Mouse (Mus musculus) forebrain, embryonic 14.5 days (tissue): Measurements from ENCODE around the gene Acaca. TPM values are rescaled to one million over a fixed set of nuclear protein-coding genes. Genes with fewer than 3 reads are reported as not detected.

Experiments
- ATAC-seq: fragments of 200-750 bp; cut with Nextera tagmentation; 2 replicates; pipeline ENCODE4 v1.8.0; 2017; ENCODE audit warnings: mild to moderate bottlenecking, moderate library complexity
- DNase-seq: peaks from one replicate; pipeline ENCODE4 v3.0.0-alpha.2; 2015; ENCODE audit warnings: low spot score
- H3K27ac ChIP-seq: fragments of 300-500 bp; sonication (generic); 2 replicates; pipeline ENCODE4 v1.5.1; 2014; ENCODE audit warnings: low read depth, mild to moderate bottlenecking, control low read depth, low read length, moderate library complexity
- H3K27me3 ChIP-seq: fragments of 300-500 bp; sonication (generic); replicated peaks from 2 replicates; pipeline ENCODE4 v1.6.1; 2014; ENCODE audit warnings: low read length, control low read depth, mixed read lengths; ENCODE audit not compliant: control insufficient read depth, insufficient read depth
- H3K36me3 ChIP-seq: fragments of 300-500 bp; sonication (generic); 2 replicates; pipeline ENCODE4 v1.6.1; 2014; ENCODE audit warnings: low read length, control low read depth; ENCODE audit not compliant: control insufficient read depth, insufficient read depth
- H3K4me1 ChIP-seq: fragments of 300-500 bp; sonication (generic); 2 replicates; pipeline ENCODE4 v1.6.1; 2014; ENCODE audit warnings: antibody characterized with exemption, low read length, control low read depth; ENCODE audit not compliant: control insufficient read depth, insufficient read depth
- H3K4me2 ChIP-seq: fragments of 300-500 bp; sonication (generic); 2 replicates; pipeline ENCODE4 v1.6.1; 2014; ENCODE audit warnings: mild to moderate bottlenecking, control low read depth, low read length
- H3K4me3 ChIP-seq: fragments of 300-500 bp; sonication (generic); 2 replicates; pipeline ENCODE4 v1.5.1; 2014; ENCODE audit warnings: low read depth, low read length, control low read depth
- H3K9ac ChIP-seq: fragments of 300-500 bp; sonication (generic); 2 replicates; pipeline ENCODE4 v1.6.1; 2014; ENCODE audit warnings: mild to moderate bottlenecking, low read length, control low read depth, moderate library complexity
- H3K9me3 ChIP-seq: fragments of 300-500 bp; sonication (generic); replicated peaks from 2 replicates; pipeline ENCODE4 v1.6.1; 2016; ENCODE audit warnings: low read length, control low read depth, mixed read lengths; ENCODE audit not compliant: control insufficient read depth
- WGBS: fragments of 180-500 bp; shearing (Covaris S2); extraction: QIAGEN DNeasy Blood & Tissue Kit; methylation state at CpG from one replicate; pipeline ENCODE4 v1.1.7; 2014; 5-methylcytosine and 5-hydroxymethylcytosine counted together
- polyA plus RNA-seq: library from polyadenylated mRNA; unstranded; fragments of >200 nt; fragmentation: Nextera tagmentation; extraction: Ambion mirVana; gene quantifications from 2 replicates; pipeline ENCODE4 v1.2.1, GENCODE M21; 2014

Gene Acaca
- polyA plus RNA-seq = 24.3 and 32.1 TPM in 2 replicates

DNA sequence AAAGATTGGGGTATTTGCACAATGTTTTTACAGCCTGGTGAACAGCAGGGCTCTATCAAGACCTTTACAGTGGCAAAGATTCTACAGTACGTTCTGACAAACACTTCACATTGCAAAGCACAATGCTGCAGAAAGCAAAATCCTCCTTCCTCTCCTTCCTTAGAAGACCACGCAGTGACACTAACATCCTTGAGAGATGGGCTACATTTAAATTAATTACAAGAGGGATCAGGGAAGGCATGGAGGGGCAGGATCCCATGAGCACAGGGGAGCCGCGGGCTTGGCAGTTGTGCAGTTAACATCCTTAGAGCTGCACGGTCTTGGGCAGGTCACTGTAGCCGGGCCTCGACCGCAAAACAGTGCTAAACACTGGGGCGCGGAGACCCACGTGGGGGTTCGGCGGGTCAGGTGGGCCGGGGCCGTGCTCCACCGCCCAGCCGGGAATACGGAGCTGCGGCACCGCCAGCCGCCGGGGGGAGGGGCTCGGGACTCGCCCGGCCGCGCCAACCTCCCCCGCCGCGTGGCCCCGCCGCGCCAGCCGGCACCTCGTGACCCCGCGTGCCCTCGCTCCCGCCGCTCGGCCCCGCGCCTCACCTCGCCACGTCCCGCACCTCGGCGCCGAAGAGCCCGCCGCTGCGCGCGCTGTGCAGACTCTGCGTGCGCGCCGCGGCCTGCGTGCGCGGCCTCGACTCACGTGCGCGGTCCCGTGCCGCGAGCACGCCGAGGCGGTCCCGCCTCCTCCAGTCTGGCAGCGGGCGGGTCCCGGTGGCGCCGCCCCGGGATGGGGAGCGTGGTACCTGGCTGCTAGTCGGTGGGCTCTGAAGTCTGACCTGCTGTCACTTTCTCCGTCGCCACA is at the start of gene Acaca, which contains the start of gene Tada2a:
Acaca (plus strand) TSS at position 730 of the 856 bp plus-strand sequence.
Tada2a (minus strand) TSS at position 658 of the 856 bp plus-strand sequence.
- peak; percentile 88 for DNase-seq

DNA sequence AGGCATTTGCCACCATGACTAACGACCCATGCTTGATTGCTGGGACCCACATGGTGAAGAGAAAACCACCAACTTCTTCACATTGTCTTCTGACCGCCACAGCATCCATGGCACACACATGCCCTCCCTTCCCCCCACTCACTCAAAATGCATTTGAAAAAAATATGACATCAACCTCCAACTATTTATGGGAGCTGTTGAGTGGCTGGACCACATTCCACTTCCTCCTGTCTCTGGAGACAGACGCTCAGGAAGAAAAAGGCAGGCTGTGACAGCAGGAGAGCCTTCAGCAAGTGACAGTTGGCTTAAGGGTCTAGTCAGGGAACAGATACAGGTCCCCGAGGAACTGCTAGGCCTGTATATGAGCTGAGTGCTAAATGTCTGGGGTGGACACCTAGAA is 49.6 kb upstream of the Acaca start:
- H3K4me1 ChIP-seq = no peaks in the 10 kb centered on the region
- no peak overlapping the region for H3K4me3 ChIP-seq
- H3K9me3 ChIP-seq = no peaks in the 10 kb centered on the region
- H3K4me2 ChIP-seq = no peak overlapping the region
- 87% methylated on average over 4 of the region's 4 CpGs for WGBS
- H3K27me3 ChIP-seq = no peaks in the 10 kb centered on the region
- H3K27ac ChIP-seq = no peak overlapping the region
- no peak for ATAC-seq
- no peak overlapping the region for H3K9ac ChIP-seq
- no peak for DNase-seq
- peaks cover 44% of the 10 kb centered on the region for H3K36me3 ChIP-seq

More for the DNA sequence above, at the start of gene Acaca, which contains the start of gene Tada2a:
- ATAC-seq = peak; percentile 91
- no peaks in the 10 kb centered on the region for H3K9me3 ChIP-seq
- H3K4me3 ChIP-seq = peak within 1 kb of the TSS; percentile 84
- H3K9ac ChIP-seq = peak within 1 kb of the TSS; percentile 85
- H3K27ac ChIP-seq = peak within 1 kb of the TSS; percentile 52
- H3K36me3 ChIP-seq = peaks cover 22% of the 10 kb centered on the region
- peak within 1 kb of the TSS; percentile 81 for H3K4me2 ChIP-seq
- under 1% methylated on average over 60 of the region's 83 CpGs for WGBS
- peaks cover 10% of the 10 kb centered on the region; the same call in 1 of the 2 replicates for H3K4me1 ChIP-seq
- no peaks in the 10 kb centered on the region for H3K27me3 ChIP-seq

DNA sequence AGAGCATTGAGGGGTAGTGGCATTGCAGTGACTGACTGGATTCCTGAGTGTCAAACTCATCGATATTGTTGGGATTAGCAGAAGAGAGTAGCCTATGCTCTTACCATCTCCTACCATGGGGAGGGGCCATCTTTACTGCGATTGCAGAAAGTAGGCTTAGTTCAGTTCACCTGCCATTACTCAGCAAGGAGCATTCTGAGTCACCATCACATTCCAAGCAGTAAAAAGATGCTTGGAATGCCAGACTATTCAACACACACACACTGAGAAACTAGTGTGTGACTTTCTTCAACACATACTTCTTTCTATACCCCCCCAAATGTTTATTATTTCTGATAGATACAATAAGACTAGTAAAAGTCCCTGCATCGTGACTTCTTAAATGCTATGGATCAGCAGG is 49.1 kb upstream of the Acaca start:
- Histone ChIP-seq H3K9ac (no peak overlapping the region), H3K27me3 (no peaks in the 10 kb centered on the region), H3K27ac (no peak overlapping the region), H3K4me1 (no peaks in the 10 kb centered on the region), H3K4me2 (no peak overlapping the region), H3K4me3 (no peak overlapping the region), H3K9me3 (no peaks in the 10 kb centered on the region), H3K36me3 (peaks cover 45% of the 10 kb centered on the region)
- DNase-seq (no peak), ATAC-seq (no peak)
- WGBS = 88% methylated on average over 3 of the region's 3 CpGs

DNA sequence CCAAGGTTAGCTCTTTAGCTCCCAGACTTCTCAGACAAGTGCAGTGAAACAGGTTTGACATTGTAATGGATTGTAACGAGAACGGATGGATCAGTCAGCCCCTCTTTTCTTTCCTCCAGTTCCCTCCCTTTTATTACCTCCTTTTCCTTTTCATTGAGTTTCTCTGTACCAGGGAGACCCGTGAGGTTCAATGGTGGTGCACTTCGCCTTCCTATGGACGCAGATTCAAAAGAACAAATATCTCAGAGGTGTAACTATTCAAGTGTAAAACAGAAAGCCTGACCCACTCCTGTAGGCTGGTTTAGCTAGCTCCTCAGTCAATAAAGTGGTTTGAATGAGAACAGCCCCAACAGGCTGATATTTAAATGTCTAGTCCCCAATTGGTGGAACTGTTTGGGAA is 47.6 kb upstream of the Acaca start:
- Histone ChIP-seq H3K9ac (no peak overlapping the region), H3K9me3 (no peaks in the 10 kb centered on the region), H3K27me3 (no peaks in the 10 kb centered on the region), H3K4me1 (no peaks in the 10 kb centered on the region), H3K4me2 (no peak overlapping the region), H3K27ac (no peak overlapping the region), H3K4me3 (no peak overlapping the region), H3K36me3 (peaks cover 53% of the 10 kb centered on the region)
- DNase-seq (no peak), ATAC-seq (no peak)
- WGBS = 81% methylated on average over 5 of the region's 5 CpGs

DNA sequence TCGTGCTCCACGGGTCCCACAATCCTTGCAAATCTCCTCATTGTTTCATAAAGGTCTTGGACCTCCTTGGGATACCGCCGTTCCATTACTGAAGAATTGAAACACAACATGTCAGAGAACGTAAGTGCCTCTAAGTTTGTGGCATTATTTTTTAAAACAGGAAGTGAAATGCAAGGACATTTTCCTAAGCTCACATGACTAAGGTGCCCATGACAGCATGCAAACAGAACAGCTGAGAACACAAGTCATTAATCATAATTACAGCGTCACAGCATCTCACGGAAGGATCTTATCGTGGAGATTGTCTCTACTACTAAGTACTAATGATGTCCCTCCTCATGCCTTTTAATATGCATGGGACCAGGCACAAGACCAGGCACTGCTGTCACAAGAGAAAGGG is 38.9 kb upstream of the Acaca start:
- no peak overlapping the region for H3K27ac ChIP-seq
- no peak for DNase-seq
- H3K4me3 ChIP-seq = no peak overlapping the region
- H3K27me3 ChIP-seq = no peaks in the 10 kb centered on the region
- H3K9me3 ChIP-seq = no peaks in the 10 kb centered on the region
- H3K36me3 ChIP-seq = peaks cover 57% of the 10 kb centered on the region
- WGBS = 91% methylated on average over 8 of the region's 8 CpGs
- no peak overlapping the region for H3K9ac ChIP-seq
- no peak for ATAC-seq
- no peak overlapping the region for H3K4me2 ChIP-seq
- H3K4me1 ChIP-seq = no peaks in the 10 kb centered on the region; the same call in 1 of the 2 replicates

DNA sequence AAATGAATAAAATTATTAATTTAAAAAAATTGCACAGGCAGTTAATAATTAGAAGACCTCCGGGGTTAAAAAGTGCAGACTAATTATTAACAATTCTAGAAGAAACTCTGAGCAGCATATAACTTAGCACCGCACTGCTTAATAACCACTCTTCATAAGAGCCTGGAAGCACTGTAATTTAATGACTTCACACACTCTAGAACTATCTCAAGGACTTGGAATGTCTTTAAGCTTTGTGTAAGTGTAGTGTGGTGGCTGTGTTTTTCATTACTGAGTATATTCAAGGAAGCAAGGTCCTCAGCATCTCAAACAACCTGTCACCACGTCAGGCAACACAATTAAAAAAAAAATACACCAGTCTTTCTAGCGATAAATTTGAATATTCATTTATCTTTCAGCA is 34.4 kb upstream of the Acaca start:
- Histone ChIP-seq H3K9ac (no peak overlapping the region), H3K36me3 (peaks cover 48% of the 10 kb centered on the region), H3K4me3 (no peak overlapping the region), H3K4me2 (no peak overlapping the region), H3K27me3 (no peaks in the 10 kb centered on the region), H3K27ac (no peak overlapping the region), H3K4me1 (no peaks in the 10 kb centered on the region; the same call in 1 of the 2 replicates), H3K9me3 (no peaks in the 10 kb centered on the region)
- DNase-seq = no peak
- no peak for ATAC-seq
- WGBS = 75% methylated on average over 4 of the region's 4 CpGs

DNA sequence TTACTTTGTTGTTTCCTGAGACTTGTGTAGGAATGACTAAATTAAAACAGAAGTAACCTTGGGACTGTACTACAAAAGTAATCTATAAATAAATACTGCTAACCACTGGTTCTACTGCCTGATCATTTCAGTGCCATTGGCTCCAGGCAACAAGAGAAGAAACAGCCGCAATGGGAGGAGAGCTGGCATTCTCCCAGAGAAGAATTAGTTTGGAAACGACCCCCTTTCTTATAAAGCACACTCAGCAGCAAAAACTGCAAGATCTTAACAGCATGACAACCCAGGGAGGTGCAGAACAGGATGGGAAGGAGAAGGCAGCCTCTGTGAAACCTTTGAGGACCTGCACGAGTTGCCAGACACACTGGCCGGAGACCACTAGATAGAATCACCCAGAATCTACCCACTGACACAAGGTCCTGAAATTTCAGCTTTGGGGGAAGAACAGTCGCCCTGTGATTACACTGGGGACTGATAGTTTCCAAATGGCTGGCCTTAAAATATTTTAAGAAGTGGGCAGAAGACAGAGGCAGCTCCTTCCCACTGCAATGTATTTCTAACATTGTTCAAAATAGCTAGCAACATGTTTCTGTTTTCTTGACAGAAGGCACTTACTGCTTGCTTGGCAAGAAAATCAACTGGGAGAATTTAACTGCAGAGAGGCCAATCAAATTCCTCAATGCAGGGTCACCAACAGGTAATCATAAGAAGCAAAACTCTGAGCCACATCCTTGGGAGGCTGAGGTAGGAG is 32.0 kb upstream of the Acaca start:
- Histone ChIP-seq H3K27me3 (no peaks in the 10 kb centered on the region), H3K4me1 (peaks cover 3% of the 10 kb centered on the region; the same call in 1 of the 2 replicates), H3K4me2 (no peak overlapping the region), H3K27ac (no peak overlapping the region), H3K9ac (no peak overlapping the region), H3K9me3 (no peaks in the 10 kb centered on the region), H3K4me3 (no peak overlapping the region), H3K36me3 (peaks cover 53% of the 10 kb centered on the region)
- ATAC-seq (no peak), DNase-seq (no peak)
- WGBS = 57% methylated on average over 5 of the region's 5 CpGs

DNA sequence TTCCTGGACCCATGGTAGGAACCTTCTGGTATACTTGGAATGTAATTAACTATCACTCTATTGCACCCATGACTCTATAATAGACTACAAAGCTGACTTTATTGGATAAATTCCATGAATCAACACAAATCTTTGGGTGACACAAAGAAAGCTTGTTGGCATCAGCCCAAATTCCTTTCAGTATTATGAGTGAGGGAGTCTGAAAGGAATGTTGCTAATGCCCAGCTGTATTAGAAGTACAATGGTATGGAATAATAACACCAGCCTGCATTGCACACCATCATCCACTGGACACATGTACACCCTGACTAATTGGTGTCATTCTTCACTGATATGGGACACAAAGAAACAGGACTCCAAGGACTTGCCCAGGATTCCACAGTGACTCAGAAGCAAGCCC is 28.3 kb upstream of the Acaca start:
- Histone ChIP-seq H3K4me1 (0 out of 2 replicates have a peak, but pooled peaks cover 3% of the 10 kb centered on the region), H3K4me2 (no peak overlapping the region), H3K9me3 (no peaks in the 10 kb centered on the region), H3K4me3 (no peak overlapping the region), H3K27ac (no peak overlapping the region), H3K9ac (no peak overlapping the region), H3K36me3 (peaks cover 75% of the 10 kb centered on the region), H3K27me3 (no peaks in the 10 kb centered on the region)
- ATAC-seq (no peak; the same call in 1 of the 2 replicates), DNase-seq (peak; percentile 64)
